8 mouse cellular contexts compared by ENCODE assay signal in genomic region chr7:140078711-140079110, GRCm38 (mm10).
DNase-seq lines count a peak whose midpoint lies in the region; ATAC-seq lines count a peak whose summit lies in the region.

No protein-coding gene starts in this region.

- no peak for ATAC-seq in cerebellum, adult (ENCODE audit: insufficient number of reproducible peaks, low FRiP score, low TSS enrichment)

- DNase-seq in cerebellum, adult 11 months: peak; percentile 76
- peak; percentile 67 for DNase-seq in urinary bladder, postnatal 25 days (ENCODE audit: low spot score)
- no peak for DNase-seq in urinary bladder, adult 18-20 months (ENCODE audit: low spot score in 2 of 2)
- DNase-seq in embryo, embryonic 11 days: peak; percentile 83
- DNase-seq in kidney, postnatal 36 days: peak; percentile 65 to 88
- peak; percentile 49 for DNase-seq in lung, postnatal 25 days (ENCODE audit: low spot score)
- DNase-seq in right cerebral cortex, postnatal 14 days: peak; percentile 78

Comparison
In these comparisons a context has a peak if more than half of its experiments do, and no peak if none do; other contexts are left out.
1. DNase-seq: peak in cerebellum, adult 11 months (single experiment), urinary bladder, postnatal 25 days (single experiment), embryo, embryonic 11 days (single experiment), kidney, postnatal 36 days (2 of 2), lung, postnatal 25 days (single experiment) and right cerebral cortex, postnatal 14 days (single experiment); none in urinary bladder, adult 18-20 months (0 of 2).